Mouse (Mus musculus) T-helper 2 cell (primary cell): Measurements from ENCODE around the gene Nmt2.

Source experiments
- in situ Hi-C: fragments of 300-600 bp; cut with MboI, MseI; formaldehyde crosslinking; loops from one replicate; pipeline ENCODE4 v1.15.1; 2025; ENCODE audit warnings: high pct_unique_total_duplicates

Nmt2 gene

DNA sequence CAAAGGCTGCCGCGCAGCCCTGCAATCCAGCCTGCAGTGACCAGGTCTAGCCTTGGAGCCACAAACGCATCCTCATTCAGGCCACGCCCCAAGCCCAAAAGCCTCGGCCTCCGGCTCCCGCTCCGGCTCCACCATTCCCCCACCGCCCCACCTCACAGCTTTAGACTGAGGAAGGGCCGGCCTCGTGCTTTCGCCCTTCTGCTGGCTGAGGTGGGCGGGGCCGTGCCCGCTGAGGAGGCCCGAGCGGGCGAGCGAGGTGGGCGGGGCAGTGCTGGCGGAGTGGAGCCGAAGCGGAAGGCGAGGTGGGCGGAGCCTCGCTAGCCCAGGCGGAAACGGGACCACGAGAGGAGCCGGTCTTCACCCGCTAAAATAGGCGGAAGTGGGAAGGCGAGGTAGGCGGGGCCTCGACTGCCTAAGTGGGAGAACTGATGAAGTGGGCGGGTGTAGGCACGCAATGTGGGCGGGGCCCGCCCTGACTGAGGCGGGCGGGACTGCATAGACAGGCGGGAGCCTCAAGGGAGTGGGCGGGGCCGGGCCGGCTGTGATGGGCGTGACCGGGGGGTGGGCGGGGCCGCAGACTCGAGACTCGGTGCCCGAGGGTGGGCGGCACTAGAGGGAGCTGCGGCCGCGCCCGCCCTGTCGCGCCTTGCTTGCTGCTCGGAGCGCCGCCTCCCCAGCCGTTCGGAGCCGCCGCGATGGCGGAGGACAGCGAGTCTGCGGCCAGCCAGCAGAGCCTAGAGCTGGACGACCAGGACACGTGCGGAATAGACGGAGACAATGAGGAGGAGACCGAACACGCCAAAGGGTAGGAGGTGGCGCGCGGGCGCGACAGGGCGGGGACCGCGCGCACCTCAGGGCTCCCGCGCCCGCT lies at the start of gene Nmt2:
TSS of gene Nmt2 (plus strand) at position 611 of the 871 bp plus-strand sequence.
- in situ Hi-C loops, result loop anchor here (10.0 kb wide), 1 partner anchor 51 kb away; the partner anchor contains the start of genes Acbd7 and Rpp38

DNA sequence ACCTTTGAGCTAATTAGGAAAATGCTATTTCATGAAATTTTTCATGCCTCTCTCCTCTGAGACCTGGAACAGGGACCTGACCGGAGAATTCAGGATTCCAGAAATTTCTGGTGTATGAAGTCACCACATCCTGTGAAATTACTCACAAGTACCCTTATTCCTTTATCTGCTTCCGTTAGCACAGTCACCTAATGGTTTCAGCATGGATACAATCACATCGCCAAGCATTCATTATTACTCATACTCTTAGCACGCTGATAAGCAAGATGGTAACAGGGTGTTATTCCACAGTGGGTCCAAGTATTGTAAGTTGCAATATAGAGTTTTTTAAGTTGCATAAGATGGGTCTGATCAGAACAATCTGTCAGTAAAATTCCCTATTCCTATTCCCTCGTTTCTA lies 44.8 kb upstream of the Nmt2 start:
- in situ Hi-C loops, result no loop called here

DNA sequence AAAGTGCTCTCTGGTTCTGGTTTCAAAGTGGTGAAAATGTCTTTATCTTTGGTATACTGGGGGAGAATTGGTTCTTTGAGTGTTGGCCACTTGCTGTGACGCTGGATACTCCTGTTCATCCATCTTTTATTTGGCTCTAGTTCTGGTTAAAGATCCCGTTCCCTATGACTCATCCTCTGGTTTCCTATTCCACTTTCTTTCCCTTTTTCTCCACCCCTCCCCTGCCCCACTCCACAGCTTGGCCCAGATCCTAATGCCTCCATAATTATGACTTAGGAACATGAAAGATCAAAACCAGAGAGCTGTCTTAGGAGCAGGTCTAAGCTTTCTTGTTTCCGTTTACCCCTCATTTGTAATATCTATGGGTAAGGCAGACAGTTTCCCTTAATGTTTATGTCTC lies 39.8 kb upstream of the Nmt2 start:
- in situ Hi-C loops, result no loop called here

DNA sequence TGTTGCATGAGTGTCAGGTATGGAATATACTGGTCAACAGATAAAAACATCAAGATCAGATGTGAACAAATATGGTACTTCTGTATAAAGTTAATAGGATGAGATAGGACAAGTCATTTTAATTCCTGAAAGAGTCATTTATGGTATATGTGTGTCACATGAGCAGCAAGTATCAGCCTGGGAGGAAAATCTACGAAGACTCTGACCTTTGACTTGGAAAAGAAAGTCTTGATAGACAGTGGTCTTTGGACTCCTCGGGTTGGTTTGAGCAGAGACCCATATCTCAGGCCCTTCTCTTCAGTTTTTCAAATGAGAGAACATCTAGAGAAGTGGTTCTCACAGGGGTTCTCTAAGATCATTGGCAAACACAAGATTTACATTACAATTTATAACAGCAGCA lies 32.7 kb upstream of the Nmt2 start:
- in situ Hi-C loops, result no loop called here

DNA sequence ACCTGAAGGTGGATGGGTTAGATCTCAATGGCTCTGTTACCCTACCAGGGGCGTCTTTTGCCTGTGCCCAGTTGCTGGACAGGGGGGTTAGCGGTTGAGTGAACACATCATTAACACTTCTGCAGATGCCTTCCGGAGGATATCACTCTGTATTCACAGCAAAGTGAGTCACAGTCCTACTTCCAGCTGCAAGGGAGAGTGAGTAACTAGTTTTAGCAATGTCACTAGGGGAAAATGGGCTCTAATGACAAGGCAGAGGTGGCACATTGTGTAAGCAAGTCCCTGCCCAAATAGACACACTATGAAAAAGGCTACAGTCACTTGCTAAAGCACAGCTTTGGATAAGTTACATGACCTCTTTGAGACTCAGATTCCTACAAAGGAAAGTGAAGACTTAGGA lies 17.5 kb upstream of the Nmt2 start:
- in situ Hi-C loops, result no loop called here

DNA sequence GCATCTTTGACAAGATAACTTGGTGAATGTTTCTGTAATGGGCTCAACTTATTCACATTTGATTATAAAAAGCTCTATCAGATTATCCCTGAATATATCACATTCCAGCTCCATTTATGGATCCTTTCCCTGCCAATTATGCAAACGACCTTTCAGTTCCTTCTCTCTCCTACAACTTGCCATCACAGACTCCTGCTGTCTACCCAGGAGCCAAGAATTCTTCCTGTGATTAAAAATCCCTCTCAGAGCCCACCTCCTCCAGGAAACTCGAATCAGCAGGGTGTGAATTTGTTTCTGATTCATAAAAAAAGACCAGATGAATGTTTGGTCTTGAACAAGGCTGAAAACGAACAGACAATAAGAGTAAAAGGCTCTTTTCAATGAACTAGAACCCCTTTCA lies 16.1 kb upstream of the Nmt2 start:
- in situ Hi-C loops, result no loop called here

DNA sequence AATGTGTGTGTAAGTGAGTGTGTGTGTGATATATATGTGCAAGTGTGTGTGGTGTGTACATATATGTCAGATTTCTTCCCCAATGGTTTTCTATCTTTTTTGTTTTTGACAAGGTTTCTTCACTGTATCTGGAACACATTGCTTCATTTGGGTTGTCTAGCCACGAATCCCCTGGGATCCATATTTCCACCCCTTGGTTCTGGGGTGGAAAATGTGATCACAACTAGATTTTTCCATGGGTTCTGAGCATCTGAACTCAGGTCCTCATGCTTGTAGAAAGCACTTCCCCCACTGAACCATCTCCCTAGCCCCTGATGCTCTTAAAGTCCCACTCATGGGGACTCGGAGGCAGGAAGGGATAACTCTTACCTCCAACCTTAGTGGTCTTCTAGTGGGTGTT lies 10.7 kb upstream of the Nmt2 start:
- in situ Hi-C loops, result no loop called here

DNA sequence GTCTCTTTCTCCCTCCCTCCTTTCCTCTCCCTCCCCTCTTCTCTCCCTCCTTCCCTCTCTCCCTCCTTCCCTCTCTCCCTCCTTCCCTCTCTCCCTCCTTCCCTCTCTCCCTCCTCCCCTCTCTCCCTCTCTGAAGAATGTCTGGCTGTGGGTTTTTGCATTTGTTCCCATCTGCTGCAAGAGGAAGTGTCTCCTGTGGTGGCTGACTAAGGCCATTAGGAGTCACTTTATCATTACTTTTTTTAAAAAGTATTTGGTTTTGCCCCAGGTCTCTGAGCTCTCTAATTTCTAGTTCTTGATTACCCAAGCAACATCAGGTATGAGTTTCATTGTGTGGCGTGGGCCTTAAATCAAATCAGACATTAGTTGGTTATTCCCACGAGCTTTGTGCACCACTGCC lies 7.9 kb upstream of the Nmt2 start:
- in situ Hi-C loops, result no loop called here

DNA sequence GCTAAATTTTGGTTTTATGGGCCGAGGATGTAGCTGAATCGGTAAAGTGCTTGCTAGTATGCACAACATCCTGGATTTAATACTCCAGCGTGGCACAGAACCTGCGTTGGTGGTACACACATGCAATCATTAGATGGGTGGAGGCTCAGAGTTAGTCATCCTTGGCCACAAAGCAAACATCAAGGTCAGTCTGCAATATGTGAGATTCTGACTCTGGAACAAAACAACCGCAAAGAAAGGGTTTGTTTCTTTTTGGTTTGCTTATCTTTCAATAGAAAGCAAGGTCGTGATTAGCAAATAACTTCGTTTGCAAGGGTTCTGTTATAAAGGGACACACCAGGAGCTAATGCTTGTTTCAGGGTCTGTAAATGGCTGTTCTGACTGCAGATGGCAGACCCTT lies 6.5 kb upstream of the Nmt2 start:
- in situ Hi-C loops, result no loop called here

DNA sequence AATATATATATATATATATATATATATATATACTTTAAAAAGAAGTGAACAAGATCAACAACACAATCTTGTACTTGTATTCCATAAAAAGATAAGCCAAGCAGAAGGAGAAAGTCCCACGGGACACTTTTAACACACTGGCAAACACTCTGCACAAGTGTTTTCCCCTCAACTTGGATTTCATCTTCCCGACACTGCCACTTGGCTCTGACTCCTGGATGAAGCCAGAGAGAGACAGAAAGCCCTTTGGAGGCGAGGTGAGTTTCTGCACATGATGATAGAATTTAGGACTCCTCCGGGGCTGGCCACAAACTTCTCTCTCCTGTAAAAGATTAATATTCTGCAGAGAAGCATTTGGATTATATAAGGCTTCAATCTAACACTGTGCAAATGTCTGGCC lies 2.7 kb upstream of the Nmt2 start:
- in situ Hi-C loops, result loop anchor here (10.0 kb wide), 1 partner anchor 53 kb away; the partner anchor contains the start of genes Acbd7 and Rpp38

DNA sequence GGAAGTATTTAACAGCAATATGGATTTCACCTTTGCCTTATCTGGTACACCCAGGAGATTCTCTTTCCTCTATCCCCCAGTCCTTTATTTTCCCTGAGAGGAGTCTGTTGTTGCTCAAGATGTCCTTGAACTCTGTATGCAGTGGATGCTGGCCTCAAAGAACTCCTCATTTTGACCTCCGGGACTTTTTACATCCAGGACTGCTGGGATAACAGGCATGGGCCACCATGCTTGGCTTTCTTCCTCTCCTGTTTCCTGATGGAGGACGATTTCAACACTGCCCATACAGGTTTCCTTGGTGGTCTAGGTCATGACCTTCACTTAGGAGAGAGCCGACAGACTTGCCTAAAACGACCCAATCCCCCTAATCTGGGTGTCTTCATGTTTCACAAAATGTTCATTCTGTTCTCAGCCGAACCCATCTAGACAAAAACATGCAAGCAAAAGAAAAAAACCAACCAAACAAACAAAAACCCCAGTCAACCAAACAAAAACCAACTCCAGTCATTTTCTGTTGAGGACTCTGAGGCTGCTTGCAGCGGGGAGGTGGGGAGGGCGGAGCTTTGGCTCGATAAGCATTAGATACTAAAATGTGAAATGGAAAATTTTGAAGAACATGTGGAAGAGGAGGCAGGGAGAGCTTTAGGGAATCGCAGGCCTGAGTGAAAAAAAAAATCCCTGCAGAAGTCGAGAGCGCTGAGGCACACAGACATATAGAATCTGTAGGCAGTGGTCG lies 978 bp upstream of the Nmt2 start:
- in situ Hi-C loops, result loop anchor here (10.0 kb wide), 1 partner anchor 52 kb away; the partner anchor contains the start of genes Acbd7 and Rpp38

DNA sequence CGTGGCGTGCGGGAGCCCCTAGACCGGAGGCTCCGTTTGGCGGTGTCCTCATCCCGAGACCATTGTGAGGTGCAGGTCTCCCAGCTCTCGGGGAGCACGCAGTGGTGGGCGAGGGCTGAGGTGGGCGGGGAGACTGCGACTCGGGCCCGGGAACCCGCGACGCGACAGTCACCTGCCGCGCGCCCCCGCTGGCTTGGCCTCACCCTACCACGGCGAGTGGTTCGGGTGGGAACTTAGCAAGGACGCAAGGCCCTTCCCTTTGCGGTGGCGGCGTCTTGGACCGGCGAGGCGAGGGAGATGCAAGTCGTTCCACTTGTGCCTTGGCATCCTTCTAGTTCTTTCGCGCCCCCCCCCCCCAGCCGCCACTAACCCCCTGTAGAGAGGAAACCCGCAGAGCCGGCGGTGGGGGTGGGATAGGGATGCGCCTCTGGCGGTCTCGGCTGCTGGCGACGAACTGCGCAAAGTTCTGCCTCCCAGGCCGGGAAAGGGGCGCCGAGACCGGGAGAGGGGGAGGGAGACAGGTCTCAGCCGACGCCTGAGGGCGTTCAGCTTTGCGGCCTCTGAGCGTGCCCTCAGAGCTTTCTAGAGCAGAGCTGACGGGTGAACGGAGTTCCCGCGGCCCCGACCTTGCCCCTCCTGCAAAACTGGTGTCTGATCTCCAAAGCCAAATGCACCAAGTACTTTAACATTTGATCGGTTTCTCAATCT lies 615 bp downstream of the Nmt2 start:
- in situ Hi-C loops, result loop anchor here (10.0 kb wide), 1 partner anchor 50 kb away; the partner anchor contains the start of genes Acbd7 and Rpp38

DNA sequence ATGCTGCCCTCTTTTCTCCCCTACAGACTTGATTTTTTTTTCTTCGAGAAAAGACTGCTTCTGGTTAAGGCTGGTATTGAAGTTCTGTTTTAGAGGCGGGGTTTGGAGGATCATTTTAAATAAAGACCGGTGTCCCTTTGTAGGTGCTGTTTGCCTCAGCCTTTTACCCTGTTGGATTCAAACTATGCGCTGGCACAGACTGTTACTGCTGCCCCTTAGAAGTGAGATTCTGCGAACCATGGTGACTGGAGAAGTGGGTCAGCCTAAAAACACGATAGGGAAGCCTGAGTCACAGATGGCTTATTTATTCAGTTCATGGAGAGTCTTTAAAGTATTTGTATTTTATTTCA lies 1.1 kb downstream of the Nmt2 start:
- in situ Hi-C loops, result loop anchor here (10.0 kb wide), 1 partner anchor 50 kb away; the partner anchor contains the start of genes Acbd7 and Rpp38

DNA sequence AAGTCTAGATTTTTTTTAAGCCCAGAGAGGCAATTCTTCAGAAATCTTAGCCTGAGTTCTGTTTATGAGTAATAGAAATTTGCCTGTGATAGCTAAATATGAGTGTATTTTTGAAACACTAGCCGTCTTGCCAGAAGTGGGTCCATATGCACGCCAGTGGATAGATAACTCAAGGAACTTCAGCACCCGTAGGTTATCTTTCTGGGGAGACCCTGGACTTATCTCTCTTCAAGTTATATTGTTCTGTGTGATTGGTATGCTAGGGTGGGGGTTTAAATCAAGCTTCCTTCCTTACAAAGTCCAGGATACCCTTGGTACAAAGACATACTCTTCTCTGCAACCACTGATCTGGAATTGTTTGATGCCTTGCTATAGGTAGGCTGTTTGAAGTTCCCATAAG lies 1.7 kb downstream of the Nmt2 start:
- in situ Hi-C loops, result loop anchor here (10.0 kb wide), 1 partner anchor 49 kb away; the partner anchor contains the start of genes Acbd7 and Rpp38

DNA sequence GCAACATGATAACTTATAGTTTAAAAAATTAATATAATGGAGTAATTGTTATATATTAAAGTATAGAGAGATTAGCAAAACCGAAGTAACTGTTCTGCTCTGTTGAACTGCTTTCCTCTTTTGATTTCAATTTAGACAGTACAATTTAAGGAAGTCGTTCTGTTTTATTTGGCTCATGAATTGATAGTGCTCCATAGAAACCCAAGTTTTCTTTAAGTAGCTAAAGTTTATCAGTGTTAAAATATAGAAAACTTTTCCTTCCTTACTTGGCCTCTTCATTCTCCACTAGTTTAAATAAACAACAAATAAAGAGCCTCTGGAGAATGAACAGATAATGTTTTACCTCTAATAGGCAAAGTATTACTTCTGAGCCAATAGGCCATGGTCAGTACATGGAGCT lies 2.2 kb downstream of the Nmt2 start:
- in situ Hi-C loops, result loop anchor here (10.0 kb wide), 1 partner anchor 49 kb away; the partner anchor contains the start of genes Acbd7 and Rpp38

DNA sequence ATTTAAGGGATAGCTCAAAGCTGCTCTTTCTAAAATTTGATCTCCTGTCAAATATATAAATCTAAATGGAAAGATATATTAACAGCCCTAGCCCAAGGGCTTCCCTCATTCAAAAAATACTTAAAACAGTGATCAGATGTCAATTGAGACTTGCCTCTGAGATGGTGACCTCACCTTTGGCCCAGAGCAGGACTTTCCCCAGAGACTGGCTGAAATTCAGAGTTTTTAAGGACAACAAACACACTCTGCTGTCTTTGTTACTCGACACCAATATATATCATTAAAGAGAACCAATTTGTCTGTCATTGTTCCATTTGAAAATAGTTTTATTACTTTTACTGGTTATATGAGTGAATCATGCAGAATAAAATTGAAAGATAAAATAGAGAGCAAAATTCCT lies 5.6 kb downstream of the Nmt2 start:
- in situ Hi-C loops, result loop anchor here (10.0 kb wide), 1 partner anchor 45 kb away; the partner anchor contains the start of genes Acbd7 and Rpp38

DNA sequence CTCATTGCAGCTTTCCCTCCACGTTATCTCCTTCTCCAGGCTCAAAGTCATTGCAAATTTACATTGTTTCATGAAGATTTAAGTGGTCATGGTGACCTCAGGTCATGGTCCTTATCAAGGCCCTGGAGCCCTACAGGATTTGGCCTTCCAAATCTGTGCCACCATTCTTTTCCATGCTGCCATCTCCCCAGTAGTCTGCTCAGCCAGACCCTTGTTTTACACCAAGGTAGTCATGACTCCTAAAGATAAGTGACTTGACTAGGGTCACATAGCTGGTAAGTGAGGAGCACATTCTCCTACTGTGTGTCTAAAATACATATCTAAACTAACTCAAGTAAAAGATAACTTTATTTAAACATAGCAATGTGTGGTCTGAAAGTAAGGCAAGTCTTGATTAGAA lies 8.2 kb downstream of the Nmt2 start:
- in situ Hi-C loops, result no loop called here

DNA sequence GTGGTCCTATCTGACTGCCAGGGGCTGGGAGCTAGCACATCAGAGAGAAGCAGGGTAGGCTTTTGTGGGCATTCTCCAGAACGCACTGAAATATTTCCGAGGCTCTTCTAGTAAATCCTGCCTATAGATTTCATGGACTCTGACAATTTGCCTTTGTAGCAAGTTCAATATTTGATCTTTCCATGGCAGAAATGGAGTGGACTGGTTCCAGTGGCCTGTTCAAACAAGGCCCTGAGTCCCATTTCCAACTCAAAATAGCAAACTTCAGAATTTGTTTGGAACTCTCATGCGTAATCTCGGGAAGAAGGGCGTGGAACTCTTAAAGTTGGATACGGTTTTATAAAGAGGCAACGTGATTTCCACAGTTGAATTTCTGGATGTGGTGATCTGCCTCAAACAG lies 11.8 kb downstream of the Nmt2 start:
- in situ Hi-C loops, result no loop called here

DNA sequence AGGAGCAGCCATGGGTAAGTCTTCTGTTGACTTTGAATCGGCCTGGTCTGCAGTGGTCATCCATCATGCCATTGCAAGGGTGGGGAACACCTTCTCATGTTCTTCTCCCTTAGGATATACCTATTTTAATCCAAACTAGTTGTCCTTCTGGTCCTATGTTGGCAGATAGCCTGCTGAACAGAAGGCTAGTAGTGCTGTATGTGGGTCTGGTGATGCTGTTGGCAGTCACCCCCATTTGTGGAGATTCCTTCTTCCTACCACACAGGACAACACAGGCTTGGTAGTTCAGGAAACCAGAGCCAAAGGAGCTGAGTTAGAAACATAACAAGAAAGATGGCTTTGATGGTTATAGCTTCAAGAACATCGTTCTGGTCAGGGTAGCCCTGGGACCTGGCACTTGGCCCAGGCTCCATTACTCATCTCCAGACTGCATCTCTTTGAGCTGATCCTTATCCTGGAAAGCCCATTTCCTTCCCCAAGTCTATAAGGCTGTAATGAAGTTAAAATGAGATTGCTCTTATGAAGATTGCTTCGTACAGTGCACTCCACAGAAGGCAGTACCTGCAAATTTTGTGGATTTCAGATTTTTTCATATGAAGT lies 21.5 kb downstream of the Nmt2 start:
- in situ Hi-C loops, result no loop called here

DNA sequence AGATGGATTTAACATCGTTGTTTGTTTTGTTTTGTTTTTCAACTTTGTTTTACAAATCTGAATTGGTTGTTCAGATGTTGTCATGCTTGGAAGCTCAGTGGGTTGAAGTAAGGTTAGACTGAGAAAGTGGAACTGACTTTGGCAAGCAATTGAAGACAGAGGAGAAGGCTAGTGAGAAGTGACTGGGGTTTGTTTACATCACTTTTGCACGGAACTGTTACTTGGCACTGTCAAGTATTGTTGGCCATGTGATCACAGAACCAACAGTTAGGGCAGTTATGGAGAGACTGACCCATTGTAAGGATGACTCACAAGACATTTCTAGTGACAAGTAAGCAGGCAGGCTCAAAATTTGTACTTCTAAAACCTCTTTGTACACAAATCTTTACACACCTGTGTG lies 39.1 kb downstream of the Nmt2 start:
- in situ Hi-C loops, result no loop called here

DNA sequence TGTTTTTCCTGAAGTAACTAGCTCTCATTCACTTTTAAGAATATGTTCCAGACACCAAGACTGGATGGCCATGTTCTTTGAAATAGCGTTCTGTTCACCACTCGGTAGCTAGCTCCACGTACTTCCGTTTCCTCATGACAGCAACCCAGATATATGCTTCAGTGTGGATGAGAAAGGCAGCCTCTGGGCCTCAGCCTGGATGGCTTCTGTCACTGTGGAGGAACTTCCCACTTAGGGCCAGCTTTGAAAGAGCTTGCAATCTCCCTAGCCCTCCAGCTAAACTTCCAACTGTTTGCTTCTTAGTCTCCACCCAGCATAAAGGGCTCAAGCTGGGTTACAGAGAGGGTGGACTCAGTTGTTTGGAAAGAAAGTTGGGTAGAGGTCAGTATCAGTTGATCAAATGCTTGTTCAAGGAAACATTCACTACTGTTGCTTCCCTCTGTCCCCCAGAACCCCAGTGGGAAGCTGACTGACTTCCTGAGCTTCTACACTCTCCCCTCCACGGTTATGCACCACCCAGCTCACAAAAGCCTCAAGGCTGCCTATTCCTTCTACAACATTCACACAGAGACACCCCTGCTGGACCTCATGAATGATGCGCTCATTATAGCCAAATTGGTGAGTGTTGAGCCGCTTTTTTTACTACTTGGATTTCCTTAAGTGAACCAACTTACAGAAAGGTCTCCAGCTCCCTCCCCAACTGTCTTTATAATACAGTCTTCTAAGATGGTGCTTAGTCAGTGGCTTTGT lies 40.5 kb downstream of the Nmt2 start:
- in situ Hi-C loops, result no loop called here
